Mouse (Mus musculus) thymus, postnatal 0 days (tissue): ENCODE measurements around the gene Evx2. TPM values are rescaled to one million over a fixed set of nuclear protein-coding genes. Genes with fewer than 3 reads are reported as not detected.
A peak's percentile ranks its signal among the peaks of the same experiment; 100 is the strongest.

ENCODE experiments used
- DNase-seq: peaks from one replicate; pipeline ENCODE4 v3.0.0-alpha.2; 2015; ENCODE audit warnings: low spot score
- polyA plus RNA-seq: library from polyadenylated mRNA; unstranded; fragments of >200 nt; fragmentation: Nextera tagmentation; extraction: Ambion mirVana; gene quantifications from 2 replicates; pipeline ENCODE4 v1.2.1, GENCODE M21; 2015

The Evx2 gene
- polyA plus RNA-seq, 1 experiment from 2014 or later = not detected

DNA sequence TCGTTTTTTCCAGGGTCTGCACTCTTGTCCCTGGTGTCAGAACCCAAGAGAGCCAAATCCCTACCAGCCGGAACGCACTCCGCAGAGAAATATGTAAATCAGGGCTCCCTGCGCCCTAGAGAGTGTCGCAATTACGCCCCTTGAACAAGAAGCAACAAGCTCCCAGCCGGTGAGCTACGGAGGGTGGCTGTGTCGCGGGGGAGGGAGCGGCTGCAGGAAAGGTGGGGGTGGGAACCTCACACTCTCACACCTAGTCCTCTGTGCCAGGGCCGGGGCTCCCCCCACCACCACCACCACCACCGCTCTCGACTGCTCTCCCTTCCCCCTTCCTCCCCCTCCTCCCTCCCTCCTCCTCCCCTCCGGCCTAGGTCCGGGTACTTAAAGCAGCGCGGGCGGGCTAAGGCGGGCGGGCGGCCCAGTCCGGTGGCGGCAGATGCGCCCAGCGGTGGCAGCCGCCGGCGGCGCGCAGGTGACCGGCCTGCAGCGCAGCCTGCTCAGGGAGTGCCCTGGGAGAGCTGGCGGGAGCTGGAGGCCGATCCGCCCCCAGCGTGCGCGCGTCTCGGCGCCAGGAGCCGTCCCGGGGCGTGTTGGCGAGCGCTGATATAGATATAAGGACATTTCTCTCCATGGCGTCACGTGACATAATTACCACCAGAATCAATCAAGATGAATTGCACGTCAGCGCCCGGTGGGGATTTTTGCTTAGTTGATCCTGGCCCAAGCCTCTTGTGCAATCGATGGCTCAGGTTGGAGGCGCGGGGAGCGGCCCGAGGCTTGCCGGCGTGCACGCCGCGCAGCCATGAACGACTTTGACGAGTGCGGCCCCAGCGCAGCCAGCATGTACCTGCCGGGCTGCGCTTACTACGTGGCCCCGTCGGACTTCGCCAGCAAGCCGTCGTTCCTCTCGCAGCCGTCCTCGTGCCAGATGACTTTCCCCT is 22.5 kb upstream of the Evx2 start:
- DNase-seq = no peak

DNA sequence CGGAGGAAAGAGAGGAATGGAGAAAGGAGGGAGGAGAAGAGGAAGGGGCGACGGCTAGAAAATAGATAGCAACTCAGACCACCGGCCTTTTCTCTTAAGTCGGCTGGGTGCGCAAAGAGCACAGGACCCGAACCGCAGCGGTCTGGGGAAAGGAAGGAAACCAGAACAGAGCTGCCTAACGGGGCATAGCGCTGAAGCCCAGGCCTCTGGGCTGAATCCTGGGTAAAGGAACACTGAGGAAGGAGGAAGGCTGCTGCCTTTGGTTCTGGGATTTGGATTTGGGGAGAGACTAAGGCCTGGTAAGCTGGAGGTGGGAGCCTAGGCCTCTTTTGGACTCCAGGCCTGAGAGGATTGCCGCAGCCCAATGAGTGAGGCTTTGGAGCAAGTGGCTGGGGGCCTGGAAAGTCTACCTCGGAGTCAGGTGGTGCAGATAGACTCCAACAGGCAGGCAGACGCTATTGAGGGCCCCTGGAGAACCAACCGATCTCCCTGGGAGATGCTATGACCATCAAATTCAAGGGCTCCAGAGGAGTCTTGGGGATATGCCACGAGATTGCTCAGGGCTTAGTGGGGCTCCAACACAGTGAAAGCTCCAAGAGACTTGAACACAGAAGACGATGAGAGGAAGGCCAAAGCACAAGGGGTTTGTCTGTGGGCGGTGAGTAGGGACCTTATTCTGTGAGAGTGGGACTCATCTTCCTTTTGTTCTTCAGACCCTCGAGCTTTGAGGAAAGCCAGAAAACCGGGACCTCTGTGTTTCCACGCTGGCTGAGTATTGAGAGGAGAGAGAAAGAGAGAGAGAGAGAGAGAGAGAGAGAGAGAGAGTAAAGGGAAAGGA is 21.4 kb upstream of the Evx2 start:
- no peak for DNase-seq

- DNase-seq = no peak
Observed at GRCm38 (mm10) chr2:74679980-74680379, 20.6 kb upstream of the Evx2 start.

DNA sequence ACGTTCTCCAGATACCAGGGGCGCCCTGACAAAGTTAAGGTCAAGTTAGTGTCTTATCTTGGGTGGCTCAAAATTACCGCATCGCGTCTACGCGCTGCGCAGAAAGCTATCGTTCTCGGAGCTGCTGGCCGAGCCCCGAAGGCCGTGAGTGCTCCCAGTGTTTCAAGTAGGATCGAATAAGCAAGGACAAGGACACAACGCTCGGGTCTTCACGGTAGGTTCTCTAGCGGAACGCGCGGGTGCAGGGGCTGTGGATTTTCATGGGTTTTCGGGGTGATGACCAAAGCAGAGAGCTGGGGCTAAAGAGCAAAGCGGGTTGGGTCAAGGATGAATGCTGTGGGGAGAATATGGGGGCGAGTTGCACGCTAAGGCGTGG is 20.2 kb upstream of the Evx2 start:
- no peak for DNase-seq

GRCm38 (mm10) chr2:74678891-74679595 is 19.7 kb upstream of the Evx2 start, which contains the start of gene Hoxd11:
Gene Hoxd11 (plus strand): TSS chr2:74679557.
- no peak for DNase-seq

DNA sequence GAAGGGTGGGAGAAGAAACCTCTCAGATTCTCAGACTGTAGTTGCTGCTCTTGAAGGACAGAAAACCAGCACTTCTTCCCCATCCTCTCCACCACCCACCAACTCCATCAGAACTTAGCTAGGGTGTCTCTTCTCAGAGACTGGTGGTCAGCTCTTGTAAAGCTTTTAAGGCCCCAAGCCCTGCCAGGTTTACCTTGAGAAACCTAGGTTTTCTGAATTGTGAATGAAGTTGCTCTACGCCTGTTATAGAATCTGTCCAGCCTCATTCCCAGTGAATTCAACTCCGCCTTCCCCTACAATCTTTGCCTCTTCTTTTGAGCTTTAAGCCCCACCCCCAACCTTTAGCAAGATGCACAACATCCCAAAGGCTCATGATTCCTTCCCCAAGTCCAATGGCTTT is 17.7 kb upstream of the Evx2 start:
- DNase-seq = no peak

- DNase-seq = no peak
Observed at GRCm38 (mm10) chr2:74676376-74677052, 17.2 kb upstream of the Evx2 start.

DNA sequence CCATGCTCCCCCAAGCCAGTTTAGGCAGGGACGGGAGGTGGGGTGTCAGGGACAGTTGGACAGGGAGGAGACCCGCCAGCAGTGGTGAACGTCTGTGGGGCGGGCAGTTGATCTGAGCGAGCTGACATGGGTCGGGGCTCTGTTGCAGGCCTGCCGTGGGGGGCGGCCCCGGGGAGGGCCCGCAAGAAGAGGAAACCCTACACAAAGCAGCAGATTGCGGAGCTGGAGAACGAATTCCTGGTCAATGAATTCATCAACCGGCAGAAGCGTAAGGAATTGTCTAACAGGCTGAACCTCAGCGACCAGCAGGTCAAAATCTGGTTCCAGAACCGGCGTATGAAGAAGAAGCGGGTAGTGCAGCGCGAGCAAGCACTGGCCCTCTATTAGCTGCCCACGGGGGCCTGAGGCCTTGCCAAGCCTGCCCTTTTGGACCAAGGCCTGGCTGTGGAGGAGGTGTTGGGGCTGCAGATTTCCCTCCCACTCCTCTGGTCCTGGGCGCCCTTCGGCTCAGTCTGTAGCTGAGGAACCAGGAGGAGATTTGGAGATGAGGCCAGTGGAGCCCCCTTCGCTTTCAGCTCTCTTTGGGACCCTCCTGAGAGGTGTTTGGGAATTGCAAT is 16.4 kb upstream of the Evx2 start:
- no peak for DNase-seq

- DNase-seq = no peak
Observed at GRCm38 (mm10) chr2:74674881-74675665, 15.7 kb upstream of the Evx2 start, which contains the start of gene Hoxd12. Gene Hoxd12 (plus strand): TSS chr2:74675013.

- DNase-seq = no peak
Observed at GRCm38 (mm10) chr2:74673835-74674425, 14.6 kb upstream of the Evx2 start.

DNA sequence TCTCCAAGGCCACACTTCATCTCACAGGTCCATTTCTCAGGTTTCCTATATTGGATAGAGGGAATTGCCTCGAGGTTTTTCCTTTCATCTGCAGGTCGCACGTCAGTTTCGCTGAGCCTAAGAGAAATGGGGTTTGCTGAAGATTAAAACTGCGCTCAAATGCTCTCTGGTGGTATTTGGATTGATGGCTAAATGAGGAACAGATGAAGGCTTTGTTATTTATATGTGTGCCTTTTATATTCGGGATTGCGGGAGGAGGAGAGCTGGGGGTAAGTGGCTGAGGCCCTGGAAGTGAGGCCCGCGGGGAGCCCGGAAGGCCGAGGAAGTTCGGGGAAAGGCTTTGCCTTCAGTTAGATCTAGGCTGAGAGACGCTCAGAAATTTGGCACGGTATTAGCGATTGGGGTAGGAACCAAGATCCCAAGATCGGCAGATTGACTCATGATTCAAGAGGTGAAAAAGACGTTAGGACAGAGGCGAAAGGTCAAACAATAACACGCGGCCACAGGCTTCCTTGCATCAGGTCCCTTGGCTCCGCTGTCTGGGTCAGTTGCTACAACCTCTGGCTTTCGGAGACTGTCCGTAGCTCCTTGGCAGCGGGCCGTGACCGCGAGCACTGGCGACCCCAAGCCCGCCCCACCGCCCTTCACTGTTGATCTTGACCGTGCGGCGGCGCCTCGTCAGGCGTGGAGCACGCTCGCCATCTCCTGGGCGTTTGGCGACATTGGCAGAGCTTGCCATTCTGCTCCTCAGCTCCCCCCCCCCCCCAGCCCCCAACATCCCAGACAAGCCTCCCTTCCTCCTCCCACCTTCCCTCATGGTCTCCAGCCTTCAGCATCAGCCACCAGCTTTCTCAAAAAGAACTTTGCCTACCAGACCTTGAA is 13.4 kb upstream of the Evx2 start:
- DNase-seq = peak; percentile 49

- DNase-seq = no peak
Observed at GRCm38 (mm10) chr2:74671847-74672246, 12.5 kb upstream of the Evx2 start.

DNA sequence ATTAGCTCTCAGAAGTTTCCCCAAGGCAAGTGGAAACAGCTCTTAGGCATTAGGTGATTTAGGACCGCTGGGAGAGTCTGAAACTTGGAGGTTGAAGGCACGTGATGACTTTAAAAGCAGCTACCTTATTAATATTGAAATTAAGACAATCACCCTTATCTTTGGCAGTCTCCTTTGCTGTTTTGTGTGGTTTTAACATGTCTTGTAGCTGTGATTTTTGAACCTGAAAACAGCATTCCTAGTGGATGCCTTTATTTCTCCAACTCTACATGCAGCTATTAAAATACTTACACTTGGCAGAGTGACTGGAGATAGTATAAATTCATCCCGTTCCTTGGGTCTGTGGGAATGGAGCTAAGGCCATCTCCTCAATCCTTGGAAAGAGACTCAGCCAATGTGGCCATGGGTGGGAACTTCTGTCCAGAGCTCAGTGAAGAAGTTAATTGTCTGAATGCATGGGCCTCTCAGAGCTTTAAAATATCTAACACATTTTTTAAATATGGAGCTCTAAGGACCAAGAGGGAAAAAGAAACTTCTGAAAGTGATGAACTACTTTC is 11.4 kb upstream of the Evx2 start:
- DNase-seq = no peak

DNA sequence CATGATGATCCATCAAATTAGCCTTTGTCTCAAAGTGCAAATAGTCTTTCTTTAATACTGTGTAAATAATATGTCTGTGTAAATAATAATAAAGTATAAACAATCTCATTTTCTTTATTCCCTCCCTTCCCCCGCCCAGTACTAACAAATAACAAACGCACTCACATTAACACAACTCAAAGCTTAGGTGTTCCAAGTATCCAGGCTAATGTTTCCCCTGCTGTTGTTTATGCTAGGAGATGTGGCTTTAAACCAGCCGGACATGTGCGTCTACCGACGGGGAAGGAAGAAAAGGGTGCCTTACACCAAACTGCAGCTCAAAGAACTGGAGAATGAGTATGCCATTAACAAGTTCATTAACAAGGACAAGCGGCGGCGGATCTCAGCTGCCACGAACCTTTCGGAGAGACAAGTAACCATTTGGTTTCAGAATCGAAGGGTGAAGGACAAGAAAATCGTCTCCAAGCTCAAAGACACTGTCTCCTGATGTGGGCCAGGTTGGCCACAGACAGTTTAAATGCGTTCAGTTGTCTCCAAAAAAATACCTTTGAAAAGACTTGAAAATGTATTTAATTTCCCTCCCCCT is 10.4 kb upstream of the Evx2 start:
- no peak for DNase-seq

- no peak for DNase-seq
Observed at GRCm38 (mm10) chr2:74669230-74669578, 9.8 kb upstream of the Evx2 start.

DNA sequence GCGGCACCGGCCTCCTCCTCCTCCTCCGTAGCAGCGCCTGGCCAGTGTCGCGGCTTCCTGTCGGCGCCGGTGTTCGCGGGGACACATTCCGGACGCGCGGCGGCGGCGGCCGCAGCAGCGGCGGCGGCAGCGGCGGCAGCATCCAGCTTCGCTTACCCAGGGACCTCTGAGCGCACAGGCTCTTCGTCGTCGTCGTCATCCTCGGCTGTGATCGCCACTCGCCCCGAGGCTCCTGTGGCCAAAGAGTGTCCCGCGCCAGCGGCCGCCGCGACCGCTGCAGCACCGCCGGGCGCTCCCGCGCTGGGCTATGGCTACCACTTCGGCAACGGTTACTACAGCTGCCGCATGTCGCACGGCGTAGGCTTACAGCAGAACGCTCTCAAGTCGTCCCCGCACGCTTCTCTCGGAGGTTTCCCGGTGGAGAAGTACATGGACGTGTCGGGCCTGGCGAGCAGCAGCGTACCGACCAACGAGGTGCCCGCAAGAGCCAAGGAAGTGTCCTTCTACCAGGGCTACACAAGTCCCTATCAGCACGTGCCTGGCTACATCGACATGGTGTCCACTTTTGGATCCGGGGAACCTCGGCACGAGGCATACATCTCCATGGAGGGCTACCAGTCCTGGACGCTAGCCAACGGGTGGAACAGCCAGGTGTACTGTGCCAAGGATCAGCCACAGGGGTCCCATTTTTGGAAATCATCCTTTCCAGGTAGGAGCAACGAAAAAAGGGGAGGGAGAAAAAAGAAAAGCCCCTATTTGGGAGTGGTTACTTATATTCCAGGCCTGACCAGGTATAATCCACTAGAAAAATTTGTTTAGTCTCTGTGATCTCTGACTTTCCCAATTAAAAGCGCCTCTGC is 9.2 kb upstream of the Evx2 start:
- DNase-seq = no peak
